Mouse (Mus musculus): ENCODE data around the gene Slc26a8. TPM values are rescaled to one million over a fixed set of nuclear protein-coding genes. Genes with fewer than 3 reads are reported as not detected.
"Not testable (repeated sequence)": the region's sequence is repeated elsewhere in the genome, so short reads cannot be mapped to it uniquely, and the experiment has no call there.

Gene Slc26a8
- 0.44 and 0.63 TPM in 2 replicates for polyA plus RNA-seq (2016; fragmentation: Nextera tagmentation; extraction: Ambion mirVana)

DNA sequence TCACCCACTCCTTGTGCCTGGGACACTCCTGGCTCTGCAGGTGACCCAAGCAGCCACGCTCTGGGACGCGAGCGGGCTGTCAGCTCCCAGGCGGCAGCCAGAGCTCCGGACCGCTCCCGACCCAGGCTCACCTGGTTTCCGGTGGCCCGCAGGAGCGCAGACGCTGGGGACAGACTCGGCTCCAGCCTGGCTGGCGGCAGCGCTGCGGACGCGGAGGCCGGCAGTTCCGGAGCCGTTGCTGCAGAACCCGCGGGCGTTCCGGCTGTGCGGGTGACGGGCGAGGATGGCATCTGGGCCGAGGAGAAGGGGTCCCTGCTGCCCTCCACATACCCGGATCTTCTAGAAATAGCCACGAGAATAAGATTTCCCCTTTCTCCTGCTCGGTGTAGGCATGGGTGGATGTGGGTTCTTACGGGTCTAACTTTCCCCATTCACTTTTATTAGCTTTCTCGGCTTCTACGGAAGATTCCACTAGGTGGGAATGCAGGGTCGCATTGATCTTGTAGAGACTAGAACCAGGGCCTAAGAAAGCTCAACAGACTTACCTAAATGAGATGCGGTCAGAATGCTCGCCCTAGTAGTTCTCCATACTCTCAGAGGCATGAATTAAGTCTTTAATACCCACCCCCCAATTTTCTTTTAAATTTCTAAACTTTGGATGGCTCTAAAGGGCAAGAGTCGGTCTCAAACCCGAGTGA is at the start of gene Slc26a8:
Slc26a8 (minus strand) TSS at position 648 of the 698 bp plus-strand sequence.
- peaks cover 30% of the 10 kb centered on the region for H3K4me1 ChIP-seq
- WGBS, result 8% methylated on average over 40 of the region's 40 CpGs
- no peaks in the 10 kb centered on the region for H3K9me3 ChIP-seq (replicated peaks)
- ATAC-seq (ENCODE audit: low FRiP score), result no peak
- peak within 1 kb of the TSS; percentile 99 for H3K4me3 ChIP-seq
- H3K27ac ChIP-seq, result peak within 1 kb of the TSS; percentile 98
- peak within 1 kb of the TSS; percentile 97 for H3K9ac ChIP-seq
- peaks cover 11% of the 10 kb centered on the region for H3K27me3 ChIP-seq
- no peaks in the 10 kb centered on the region for H3K36me3 ChIP-seq
- peak within 1 kb of the TSS; percentile 75 for H3K4me2 ChIP-seq (replicated peaks)

DNA sequence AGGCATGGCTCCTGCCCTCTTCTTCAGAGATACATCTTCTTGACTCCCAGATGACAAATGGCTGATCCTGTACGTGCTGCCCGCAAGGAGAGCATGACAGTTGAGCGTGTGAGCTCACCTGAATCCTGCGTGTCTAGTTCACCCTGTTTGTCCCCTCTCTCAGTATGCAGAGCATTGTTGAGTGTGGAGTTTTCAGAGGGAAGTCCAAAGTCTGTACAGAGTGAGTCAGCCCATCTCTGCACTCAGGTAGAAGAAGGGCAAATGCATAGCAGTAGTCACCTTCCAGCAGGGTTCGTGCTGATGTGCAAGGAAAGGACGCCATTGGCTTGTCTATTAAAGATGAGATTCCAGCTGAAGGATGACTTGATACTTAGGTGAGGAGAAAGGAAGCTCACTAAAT is 49.2 kb upstream of the Slc26a8 start:
- no peaks in the 10 kb centered on the region for H3K4me1 ChIP-seq
- no peak overlapping the region for H3K4me2 ChIP-seq (replicated peaks)
- H3K36me3 ChIP-seq, result peaks cover 61% of the 10 kb centered on the region
- H3K4me3 ChIP-seq, result no peak overlapping the region
- no peak overlapping the region for H3K27ac ChIP-seq
- no peak for ATAC-seq (ENCODE audit: low FRiP score)
- no peak overlapping the region for H3K9ac ChIP-seq
- 94% methylated on average over 6 of the region's 6 CpGs for WGBS
- H3K9me3 ChIP-seq (replicated peaks), result no peaks in the 10 kb centered on the region
- H3K27me3 ChIP-seq, result no peaks in the 10 kb centered on the region

DNA sequence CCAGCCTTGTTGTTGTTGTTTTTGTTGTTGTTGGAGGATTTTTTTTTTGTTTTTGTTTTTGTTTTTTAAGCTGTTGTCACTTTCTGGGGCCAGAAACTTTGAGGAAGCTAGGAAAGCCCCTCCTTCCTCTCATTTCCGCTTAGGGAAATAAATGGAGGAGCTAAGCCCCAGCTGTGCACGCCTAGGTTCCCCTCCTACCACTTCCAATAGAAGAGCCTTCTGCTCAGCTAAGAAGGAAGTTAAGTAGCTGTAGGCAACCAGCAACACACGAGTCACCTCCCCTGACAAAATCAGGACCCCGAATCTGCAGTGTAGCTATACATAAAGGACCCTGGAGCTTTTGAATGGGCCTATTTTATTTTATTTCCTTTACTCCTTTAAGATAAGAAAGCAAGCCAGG is 47.9 kb upstream of the Slc26a8 start:
- no peaks in the 10 kb centered on the region for H3K4me1 ChIP-seq
- no peak overlapping the region for H3K4me3 ChIP-seq
- H3K27ac ChIP-seq, result no peak overlapping the region
- no peaks in the 10 kb centered on the region for H3K27me3 ChIP-seq
- WGBS, result 94% methylated on average over 4 of the region's 4 CpGs
- H3K9ac ChIP-seq, result no peak overlapping the region
- H3K36me3 ChIP-seq, result peaks cover 52% of the 10 kb centered on the region
- H3K4me2 ChIP-seq (replicated peaks), result no peak overlapping the region
- ATAC-seq (ENCODE audit: low FRiP score), result no peak
- no peaks in the 10 kb centered on the region for H3K9me3 ChIP-seq (replicated peaks)

DNA sequence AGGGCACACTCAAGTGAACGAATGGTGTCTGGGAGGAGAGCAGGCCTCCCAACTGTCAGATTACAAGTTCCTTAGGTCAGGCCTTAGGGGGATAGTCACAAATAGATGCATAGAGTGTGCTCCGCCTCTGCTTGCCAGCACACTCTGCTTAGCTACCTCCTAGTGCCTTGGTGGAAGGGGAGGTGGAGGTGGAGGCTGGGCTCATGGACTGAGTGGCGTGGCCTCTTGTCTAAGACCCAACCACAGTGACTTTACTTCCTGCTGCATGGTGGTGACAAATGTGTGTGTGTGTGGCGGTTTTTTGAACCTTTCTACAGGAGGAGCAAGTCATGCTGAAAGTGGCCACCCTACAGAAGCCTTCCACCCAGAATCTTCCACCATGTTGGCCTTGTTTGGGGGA is 46.5 kb upstream of the Slc26a8 start:
- whole genome bisulfite sequencing, result 74% methylated on average over 4 of the region's 4 CpGs
- peaks cover 50% of the 10 kb centered on the region for H3K36me3 ChIP-seq

DNA sequence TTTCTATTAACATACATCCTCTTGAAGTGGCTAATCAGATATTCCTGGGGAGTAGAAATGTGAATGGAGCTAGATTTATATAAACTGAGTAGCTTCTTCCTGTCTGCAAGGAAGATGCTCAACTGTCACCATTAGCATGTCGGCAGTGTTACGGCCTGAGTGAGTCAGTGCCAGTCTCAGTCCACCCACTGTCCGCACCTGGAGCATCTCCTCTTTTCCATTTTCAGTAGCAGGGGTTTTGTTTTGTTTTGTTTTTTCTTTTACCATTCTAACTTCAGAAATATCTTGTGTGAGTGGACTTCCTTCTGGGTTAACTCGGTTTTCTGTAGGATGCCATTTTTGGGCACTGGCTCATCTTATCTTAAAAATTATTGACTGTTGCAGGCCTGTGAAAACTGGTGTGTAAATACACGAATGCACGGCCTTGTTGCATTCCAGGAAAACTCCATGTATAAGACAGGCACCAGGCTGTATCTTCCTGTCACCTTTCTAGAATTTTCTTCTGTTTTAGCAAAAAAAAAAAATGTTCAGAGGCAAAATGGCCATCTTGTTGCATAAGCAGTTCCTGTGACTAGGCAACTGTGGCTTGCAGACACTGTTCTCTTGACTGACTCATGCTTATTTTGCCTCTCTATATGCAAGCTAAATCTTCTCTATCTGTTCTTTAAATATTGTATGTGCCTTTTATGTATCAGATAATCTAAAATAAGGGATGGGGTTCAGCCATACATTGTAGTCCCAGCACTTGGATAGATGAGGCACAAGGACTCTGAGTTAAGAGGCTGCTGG is 45.5 kb upstream of the Slc26a8 start:
- WGBS, result 91% methylated on average over 6 of the region's 6 CpGs
- Histone ChIP-seq H3K27me3 (no peaks in the 10 kb centered on the region), H3K4me3 (no peak overlapping the region), H3K9me3 (replicated peaks) (no peaks in the 10 kb centered on the region), H3K9ac (no peak overlapping the region), H3K27ac (no peak overlapping the region), H3K4me1 (no peaks in the 10 kb centered on the region), H3K36me3 (peaks cover 50% of the 10 kb centered on the region), H3K4me2 (replicated peaks) (no peak overlapping the region)
- ATAC-seq (ENCODE audit: low FRiP score), result no peak

More for the DNA sequence above, 46.5 kb upstream of the Slc26a8 start:
- Histone ChIP-seq H3K9ac (no peak overlapping the region), H3K27ac (0 out of 2 replicates have a peak overlapping the region, but pooled peaks have one; percentile 35), H3K27me3 (no peaks in the 10 kb centered on the region), H3K9me3 (replicated peaks) (no peaks in the 10 kb centered on the region), H3K4me1 (no peaks in the 10 kb centered on the region), H3K4me2 (replicated peaks) (no peak overlapping the region), H3K4me3 (no peak overlapping the region)
- no peak for ATAC-seq (ENCODE audit: low FRiP score)

DNA sequence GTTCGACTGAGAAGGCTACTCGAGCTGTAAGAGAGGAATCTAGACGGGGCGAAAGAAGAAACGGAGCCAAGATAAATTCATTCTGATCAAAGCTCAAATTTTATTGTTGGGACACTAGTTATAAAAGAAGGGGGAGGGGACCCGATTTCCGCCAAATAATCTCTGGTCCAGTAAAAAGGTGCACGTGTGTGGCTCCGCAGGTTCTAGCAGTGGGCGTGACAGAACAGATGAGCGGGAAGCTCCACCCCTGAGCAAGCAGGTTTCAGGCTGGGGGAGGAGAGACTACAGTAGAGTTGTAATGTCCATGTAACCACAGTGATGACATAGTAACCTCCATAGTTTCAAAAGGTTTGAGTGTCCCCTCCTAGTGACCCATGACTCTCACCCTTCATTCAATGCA is 37.5 kb upstream of the Slc26a8 start:
- not testable (repeated sequence) for H3K27me3 ChIP-seq; H3K4me3 ChIP-seq; H3K27ac ChIP-seq; H3K9ac ChIP-seq; H3K4me2 ChIP-seq (replicated peaks); H3K9me3 ChIP-seq (replicated peaks); H3K4me1 ChIP-seq; ATAC-seq (ENCODE audit: low FRiP score)
- peaks cover 76% of the 10 kb centered on the region for H3K36me3 ChIP-seq
- WGBS, result 93% methylated on average over 11 of the region's 11 CpGs

DNA sequence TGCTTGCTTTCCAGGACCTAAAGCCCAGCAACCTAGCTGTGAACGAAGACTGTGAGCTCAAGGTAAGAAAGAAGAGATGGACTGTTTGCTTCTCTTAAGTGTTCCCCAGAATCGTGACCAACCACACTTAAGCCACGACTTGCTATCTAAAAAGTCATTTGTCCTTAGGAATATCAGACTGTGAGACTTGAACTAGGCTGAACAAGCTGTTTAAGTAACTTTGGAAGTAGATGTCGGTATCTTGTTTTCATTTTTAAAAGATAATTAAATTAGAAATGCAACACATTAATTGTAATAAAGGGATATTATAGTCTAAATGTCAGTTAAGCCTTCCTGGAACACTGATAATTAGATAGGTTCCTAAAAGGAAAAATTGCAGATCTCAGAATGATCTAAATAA is 35.8 kb upstream of the Slc26a8 start, which contains the start of gene AC170998.1:
AC170998.1 (plus strand) TSS at position 301 of the 400 bp plus-strand sequence.
- no peak within 1 kb of the TSS for H3K9ac ChIP-seq
- no peaks in the 10 kb centered on the region for H3K4me1 ChIP-seq
- no peak within 1 kb of the TSS for H3K27ac ChIP-seq
- H3K4me3 ChIP-seq, result no peak within 1 kb of the TSS
- no peaks in the 10 kb centered on the region for H3K9me3 ChIP-seq (replicated peaks)
- peaks cover 72% of the 10 kb centered on the region for H3K36me3 ChIP-seq
- no peak within 1 kb of the TSS for H3K4me2 ChIP-seq (replicated peaks)
- ATAC-seq (ENCODE audit: low FRiP score), result no peak
- WGBS, result 95% methylated on average over 4 of the region's 4 CpGs
- no peaks in the 10 kb centered on the region for H3K27me3 ChIP-seq

DNA sequence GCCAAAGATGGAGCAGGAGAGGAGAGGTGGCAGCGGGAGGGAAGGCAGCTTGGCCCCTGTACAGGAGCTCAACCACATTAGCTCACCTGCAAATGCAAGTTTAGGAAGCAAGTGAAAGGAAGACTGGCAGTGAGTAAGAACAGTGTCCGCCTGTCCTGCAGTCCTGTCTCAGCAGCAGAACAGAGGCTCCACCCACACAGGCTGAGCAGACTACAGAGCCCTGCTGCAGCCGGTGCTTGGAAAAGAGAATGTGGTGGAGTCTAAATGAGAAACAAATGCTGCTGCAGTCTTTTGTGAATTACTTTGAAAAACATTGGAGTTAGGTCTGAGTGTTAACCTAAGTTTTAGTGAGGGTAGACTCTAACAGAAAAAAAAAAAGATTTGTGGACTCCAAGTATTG is 27.5 kb upstream of the Slc26a8 start:
- peaks cover 63% of the 10 kb centered on the region for H3K36me3 ChIP-seq
- 64% methylated on average over 3 of the region's 3 CpGs for WGBS
- H3K4me2 ChIP-seq (replicated peaks), result no peak overlapping the region
- no peaks in the 10 kb centered on the region for H3K9me3 ChIP-seq (replicated peaks)
- no peak for ATAC-seq (ENCODE audit: low FRiP score)
- H3K27me3 ChIP-seq, result no peaks in the 10 kb centered on the region
- no peak overlapping the region for H3K4me3 ChIP-seq
- 0 out of 2 replicates have a peak, but pooled peaks cover 2% of the 10 kb centered on the region for H3K4me1 ChIP-seq
- H3K27ac ChIP-seq, result no peak overlapping the region
- no peak overlapping the region for H3K9ac ChIP-seq

DNA sequence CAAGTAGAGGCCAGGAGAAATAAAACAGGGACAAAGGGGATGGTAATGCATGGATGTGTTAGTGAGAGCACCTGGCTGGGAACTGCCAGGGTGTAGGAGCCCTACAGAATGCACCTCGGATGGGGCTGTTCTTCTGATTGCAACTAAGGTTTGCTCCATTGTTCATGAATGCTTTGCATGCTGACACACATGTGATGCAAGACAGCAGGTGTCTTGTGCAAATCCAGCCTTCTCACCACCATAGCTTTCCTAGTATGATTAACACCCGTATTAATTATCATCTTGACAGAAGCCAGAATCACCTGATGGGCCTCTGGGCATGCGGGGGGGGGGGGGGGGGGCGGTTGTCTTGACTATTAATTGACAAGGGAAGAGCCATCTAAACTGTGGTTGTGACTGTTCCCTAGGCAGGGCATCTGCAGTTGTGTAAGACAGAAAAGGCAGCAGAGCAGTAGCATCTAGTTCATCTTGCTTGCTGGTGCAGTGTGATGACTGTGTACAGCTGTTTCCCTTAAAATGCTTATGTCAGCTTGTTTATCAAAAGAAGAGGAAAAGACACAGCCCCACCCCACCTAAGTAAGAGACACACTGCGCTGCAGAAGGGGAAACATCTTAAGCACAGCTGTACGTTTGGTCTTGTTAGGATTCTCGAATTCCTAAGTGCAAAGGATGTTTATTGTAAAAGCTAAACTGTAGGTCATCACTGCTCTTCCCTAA is 26.0 kb upstream of the Slc26a8 start:
- Histone ChIP-seq H3K27ac (no peak overlapping the region), H3K9me3 (replicated peaks) (no peaks in the 10 kb centered on the region), H3K36me3 (peaks cover 52% of the 10 kb centered on the region), H3K27me3 (no peaks in the 10 kb centered on the region), H3K4me1 (0 out of 2 replicates have a peak, but pooled peaks cover 2% of the 10 kb centered on the region), H3K4me2 (replicated peaks) (no peak overlapping the region), H3K9ac (no peak overlapping the region), H3K4me3 (no peak overlapping the region)
- no peak for ATAC-seq (ENCODE audit: low FRiP score)
- WGBS, result 81% methylated on average over 7 of the region's 7 CpGs

DNA sequence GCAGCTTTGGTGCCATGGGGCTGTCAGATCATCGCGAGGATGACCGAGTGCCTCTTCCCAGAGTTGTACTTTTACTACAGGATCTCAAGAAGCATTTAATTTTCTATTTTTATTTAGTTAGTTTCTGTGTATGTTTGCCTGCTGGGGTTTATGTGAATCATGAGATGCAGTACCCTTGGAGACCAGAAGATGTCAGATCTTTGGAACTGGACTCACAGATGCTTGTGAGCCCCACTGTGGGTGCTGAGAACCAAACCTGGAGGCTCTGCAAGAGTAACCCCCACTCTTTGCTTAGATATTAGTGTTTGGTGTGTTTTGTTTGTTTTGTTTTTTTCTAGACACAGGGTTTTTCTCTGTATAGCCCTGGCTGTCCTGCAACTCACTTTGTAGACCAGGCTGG is 24.0 kb upstream of the Slc26a8 start:
- 92% methylated on average over 3 of the region's 3 CpGs for WGBS
- no peak overlapping the region for H3K27ac ChIP-seq
- no peak overlapping the region for H3K4me3 ChIP-seq
- peaks cover 39% of the 10 kb centered on the region for H3K36me3 ChIP-seq
- no peak for ATAC-seq (ENCODE audit: low FRiP score)
- H3K4me2 ChIP-seq (replicated peaks), result no peak overlapping the region
- no peaks in the 10 kb centered on the region for H3K27me3 ChIP-seq
- no peaks in the 10 kb centered on the region for H3K9me3 ChIP-seq (replicated peaks)
- no peak overlapping the region for H3K9ac ChIP-seq
- H3K4me1 ChIP-seq, result peaks cover 5% of the 10 kb centered on the region; the same call in 1 of the 2 replicates

DNA sequence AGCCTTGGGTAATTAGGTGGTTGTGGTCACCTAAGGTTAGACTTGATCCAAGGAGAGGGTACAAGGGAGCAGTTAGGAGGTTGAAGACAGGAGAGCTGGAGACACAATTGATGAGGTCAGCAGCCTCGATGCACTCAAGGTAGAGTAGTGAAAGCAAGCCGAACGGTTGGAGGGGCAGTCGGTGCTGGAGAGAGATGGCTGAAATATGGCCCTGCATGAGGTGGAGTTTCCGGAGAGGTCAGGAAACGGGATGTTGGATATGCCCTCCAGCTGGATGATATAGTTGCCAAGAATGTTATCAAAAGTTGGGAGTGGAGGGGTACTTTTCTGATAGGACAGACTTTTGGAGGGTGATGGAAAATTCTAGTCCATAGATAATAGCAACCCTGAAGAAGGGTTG is 22.3 kb upstream of the Slc26a8 start:
- H3K36me3 ChIP-seq, result peaks cover 30% of the 10 kb centered on the region
- no peak overlapping the region for H3K27ac ChIP-seq
- H3K9ac ChIP-seq, result no peak overlapping the region
- ATAC-seq (ENCODE audit: low FRiP score), result no peak
- H3K4me3 ChIP-seq, result no peak overlapping the region
- no peaks in the 10 kb centered on the region for H3K27me3 ChIP-seq
- 93% methylated on average over 6 of the region's 6 CpGs for WGBS
- no peaks in the 10 kb centered on the region for H3K9me3 ChIP-seq (replicated peaks)
- H3K4me2 ChIP-seq (replicated peaks), result no peak overlapping the region
- peaks cover 4% of the 10 kb centered on the region; the same call in 1 of the 2 replicates for H3K4me1 ChIP-seq

DNA sequence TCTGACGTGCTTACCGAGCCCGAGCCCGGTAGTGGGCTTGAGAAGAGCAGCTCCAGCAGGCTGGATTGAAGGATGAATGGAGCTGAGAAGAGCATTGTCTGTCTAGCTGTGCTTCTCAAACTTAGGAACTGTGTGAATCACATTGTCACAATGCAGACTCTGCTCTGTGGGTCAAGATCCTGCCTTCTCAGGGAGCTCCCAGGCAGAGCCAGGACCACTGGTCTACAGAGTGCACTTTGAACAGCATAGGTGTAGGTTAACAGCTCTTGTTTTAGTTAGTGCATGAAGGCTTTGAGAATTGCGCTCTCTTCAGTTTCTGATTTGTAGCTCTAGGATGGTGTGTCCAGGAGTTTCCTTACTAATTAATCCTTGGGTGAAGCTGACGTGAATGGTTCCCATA is 21.2 kb upstream of the Slc26a8 start:
- Histone ChIP-seq H3K9ac (no peak overlapping the region), H3K4me1 (peaks cover 7% of the 10 kb centered on the region; the same call in 1 of the 2 replicates), H3K27me3 (no peaks in the 10 kb centered on the region), H3K4me2 (replicated peaks) (no peak overlapping the region), H3K9me3 (replicated peaks) (no peaks in the 10 kb centered on the region), H3K27ac (no peak overlapping the region), H3K36me3 (peaks cover 23% of the 10 kb centered on the region), H3K4me3 (no peak overlapping the region)
- ATAC-seq (ENCODE audit: low FRiP score), result no peak
- WGBS, result 87% methylated on average over 6 of the region's 6 CpGs
